ENCODE assay signal across 9 mouse cellular contexts in the genomic region with DNA sequence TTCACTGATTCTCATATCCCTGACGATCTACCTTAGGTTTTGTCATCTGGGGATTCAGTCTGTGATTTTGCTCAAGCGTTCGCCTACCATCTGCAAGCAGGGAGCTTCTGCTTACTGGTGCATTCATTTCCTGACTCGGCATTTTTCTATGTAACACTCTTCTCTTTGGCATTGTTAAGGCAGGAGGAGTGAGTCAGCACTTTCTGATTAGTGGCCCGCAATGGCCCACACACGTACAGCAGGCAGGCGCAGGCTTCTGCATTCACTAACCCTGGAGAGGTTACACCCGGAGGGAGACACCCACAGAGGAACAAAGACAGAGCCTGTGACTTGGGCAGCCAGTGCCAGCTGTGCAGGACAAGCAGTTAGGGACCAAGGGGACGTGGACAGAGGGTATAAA. TPM values are rescaled to one million over a fixed set of nuclear protein-coding genes. Genes with fewer than 3 reads are reported as not detected.
DNase-seq lines count a peak whose midpoint lies in the region; ATAC-seq and TF ChIP-seq lines count a peak whose summit lies in the region.
"Had no signal": no experiment of that assay in that cellular context is flagged by ENCODE, and none has a peak within 500 bp of the region (broad histone marks: within the 10 kb centered on the region; RNA-seq: fewer than 3 reads in every experiment).

No protein-coding gene starts in this region.

- no peaks in the 10 kb centered on the region; the same call in 1 of the 2 replicates for H3K36me3 ChIP-seq in forebrain, embryonic 12.5 days (replicated peaks)
- no peaks in the 10 kb centered on the region for H3K36me3 ChIP-seq in forebrain, embryonic 11.5 days (ENCODE audit: control insufficient read depth, insufficient read depth, low read length)
- no peaks in the 10 kb centered on the region for H3K36me3 ChIP-seq in hindbrain, embryonic 13.5 days
- no peaks in the 10 kb centered on the region for H3K36me3 ChIP-seq in thymus, adult 2 months (ENCODE audit: control insufficient read depth, insufficient read depth, low read length)

- H3K4me2 ChIP-seq in forebrain, embryonic 12.5 days = no peak overlapping the region
- no peak overlapping the region for H3K4me2 ChIP-seq in forebrain, embryonic 11.5 days (ENCODE audit: low read depth, low read length, severe bottlenecking)
- H3K4me2 ChIP-seq in hindbrain, embryonic 13.5 days = no peak overlapping the region; the same call in 1 of the 2 replicates

- H3K4me1 ChIP-seq in forebrain, embryonic 12.5 days = no peaks in the 10 kb centered on the region
- H3K4me1 ChIP-seq in forebrain, embryonic 11.5 days (replicated peaks; ENCODE audit: control insufficient read depth, insufficient read depth, low read length) = no peaks in the 10 kb centered on the region
- H3K4me1 ChIP-seq in hindbrain, embryonic 13.5 days (replicated peaks) = no peaks in the 10 kb centered on the region; the same call in 1 of the 2 replicates
- peaks cover 12% of the 10 kb centered on the region for H3K4me1 ChIP-seq in thymus, adult 2 months (replicated peaks; ENCODE audit: control insufficient read depth, insufficient read depth, low read length)

- H3K9me3 ChIP-seq in forebrain, embryonic 12.5 days = no peaks in the 10 kb centered on the region
- no peaks in the 10 kb centered on the region for H3K9me3 ChIP-seq in forebrain, embryonic 11.5 days (ENCODE audit: control insufficient read depth, low read length)
- H3K9me3 ChIP-seq in hindbrain, embryonic 13.5 days = no peaks in the 10 kb centered on the region

- no peak for TF ChIP-seq CTCF in thymus, adult 2 months (IDR thresholded peaks at IDR 0.05; ENCODE audit: borderline replicate concordance, control insufficient read depth, extremely low read depth, insufficient read depth, low read length, poor library complexity)

- peak; percentile 44; the same call in 1 of the 2 replicates for ATAC-seq in forebrain, embryonic 12.5 days (ENCODE audit: low FRiP score)
- no peak; the same call in 1 of the 2 replicates for ATAC-seq in forebrain, embryonic 11.5 days (replicated peaks; ENCODE audit: low FRiP score)
- ATAC-seq in hindbrain, embryonic 13.5 days (ENCODE audit: low FRiP score) = peak; percentile 80
- ATAC-seq: Patski had no signal

- no peak overlapping the region for H3K9ac ChIP-seq in forebrain, embryonic 12.5 days
- H3K9ac ChIP-seq in forebrain, embryonic 11.5 days (ENCODE audit: low read length) = no peak overlapping the region
- H3K9ac ChIP-seq in hindbrain, embryonic 13.5 days = no peak overlapping the region

- no peaks in the 10 kb centered on the region for H3K27me3 ChIP-seq in forebrain, embryonic 12.5 days
- no peaks in the 10 kb centered on the region for H3K27me3 ChIP-seq in forebrain, embryonic 11.5 days (ENCODE audit: control insufficient read depth, insufficient read depth, low read length)
- no peaks in the 10 kb centered on the region for H3K27me3 ChIP-seq in hindbrain, embryonic 13.5 days
- H3K27me3 ChIP-seq in thymus, adult 2 months (ENCODE audit: control insufficient read depth, insufficient read depth, low read length) = no peaks in the 10 kb centered on the region
- H3K27me3 ChIP-seq: Patski had no signal

- WGBS in forebrain, embryonic 12.5 days = 61% methylated on average over 9 of the region's 9 CpGs
- WGBS in forebrain, embryonic 11.5 days = 63% methylated on average over 9 of the region's 9 CpGs
- WGBS in hindbrain, embryonic 13.5 days = 43% methylated on average over 9 of the region's 9 CpGs
- WGBS in thymus, adult 2 months = 52% methylated on average over 9 of the region's 9 CpGs

- no peak for DNase-seq in forebrain, embryonic 11.5 days (ENCODE audit: low spot score)
- peak; percentile 22 for DNase-seq in 3T3-L1 (ENCODE audit: low read depth, low spot score)
- peak; percentile 29 for DNase-seq in embryo, embryonic 10.5 days (ENCODE audit: low spot score)
- DNase-seq in mesoderm, embryonic 11.5 days (ENCODE audit: low read depth, low spot score) = peak; percentile 23
- no peak for DNase-seq in thymus, adult 2 months
- no peak for DNase-seq in right cerebral cortex, postnatal 14 days

- no peak for TF ChIP-seq POLR2A in thymus, adult 2 months (IDR thresholded peaks at IDR 0.05; ENCODE audit: control insufficient read depth, extremely low read depth, insufficient read depth, low read length, poor library complexity)

- H3K27ac ChIP-seq in forebrain, embryonic 12.5 days = no peak overlapping the region
- H3K27ac ChIP-seq in forebrain, embryonic 11.5 days (ENCODE audit: low read depth, low read length) = no peak overlapping the region
- no peak overlapping the region; the same call in 1 of the 2 replicates for H3K27ac ChIP-seq in hindbrain, embryonic 13.5 days
- H3K27ac ChIP-seq in thymus, adult 2 months (ENCODE audit: control insufficient read depth, insufficient read depth, low read length) = no peak overlapping the region

- no peak overlapping the region for H3K4me3 ChIP-seq in forebrain, embryonic 12.5 days (replicated peaks)
- no peak overlapping the region for H3K4me3 ChIP-seq in forebrain, embryonic 11.5 days (ENCODE audit: low read depth, low read length)
- no peak overlapping the region for H3K4me3 ChIP-seq in hindbrain, embryonic 13.5 days
- no peak overlapping the region for H3K4me3 ChIP-seq in thymus, adult 2 months (ENCODE audit: control insufficient read depth, insufficient read depth, low read length)

RNA-seq across cellular contexts. Expression of a gene that starts 19.2 kb away (rescaled TPM):
- 10.4 and 10.5 TPM in 2 replicates for polyA plus RNA-seq in forebrain, embryonic 12.5 days (2016; fragmentation: Nextera tagmentation; extraction: Ambion mirVana)
- polyA plus RNA-seq in forebrain, embryonic 11.5 days (2014; fragmentation: Nextera tagmentation; extraction: Ambion mirVana) = 14.3 and 15.2 TPM in 2 replicates
- 4.2 and 6.2 TPM in 2 replicates for polyA plus RNA-seq in hindbrain, embryonic 13.5 days (2015; fragmentation: Nextera tagmentation; extraction: Ambion mirVana)
- polyA plus RNA-seq in thymus, adult 2 months (2012; rRNA removed) = 6.3 and 6.7 TPM in 2 replicates

RNA-seq across cellular contexts. Expression of a gene that starts 19.5 kb away (rescaled TPM):
- 6.8 and 8.4 TPM in 2 replicates for polyA plus RNA-seq in forebrain, embryonic 12.5 days (2016; fragmentation: Nextera tagmentation; extraction: Ambion mirVana)
- polyA plus RNA-seq in forebrain, embryonic 11.5 days (2014; fragmentation: Nextera tagmentation; extraction: Ambion mirVana) = 5.9 and 6.4 TPM in 2 replicates
- 24.0 and 25.6 TPM in 2 replicates for polyA plus RNA-seq in hindbrain, embryonic 13.5 days (2015; fragmentation: Nextera tagmentation; extraction: Ambion mirVana)
- polyA plus RNA-seq in thymus, adult 2 months (2012; rRNA removed) = 3.8 and 4.2 TPM in 2 replicates

RNA-seq across cellular contexts. Expression of a gene that starts 34.1 kb away (rescaled TPM):
- 22.2 and 26.3 TPM in 2 replicates for polyA plus RNA-seq in forebrain, embryonic 12.5 days (2016; fragmentation: Nextera tagmentation; extraction: Ambion mirVana)
- polyA plus RNA-seq in forebrain, embryonic 11.5 days (2014; fragmentation: Nextera tagmentation; extraction: Ambion mirVana) = 24.8 and 25.9 TPM in 2 replicates
- 19.5 and 20.8 TPM in 2 replicates for polyA plus RNA-seq in hindbrain, embryonic 13.5 days (2015; fragmentation: Nextera tagmentation; extraction: Ambion mirVana)
- polyA plus RNA-seq in thymus, adult 2 months (2012; rRNA removed) = 11.1 and 13.7 TPM in 2 replicates

RNA-seq across cellular contexts. Expression of a gene that starts 58.7 kb away (rescaled TPM):
- polyA plus RNA-seq in forebrain, embryonic 12.5 days (2016; fragmentation: Nextera tagmentation; extraction: Ambion mirVana) = 44.5 and 44.7 TPM in 2 replicates
- polyA plus RNA-seq in forebrain, embryonic 11.5 days (2014; fragmentation: Nextera tagmentation; extraction: Ambion mirVana) = 36.9 and 41.9 TPM in 2 replicates
- 19.1 and 22.0 TPM in 2 replicates for polyA plus RNA-seq in hindbrain, embryonic 13.5 days (2015; fragmentation: Nextera tagmentation; extraction: Ambion mirVana)
- polyA plus RNA-seq in thymus, adult 2 months (2012; rRNA removed) = 0.24 and 0.27 TPM in 2 replicates

Comparison
In these comparisons a context has a peak if more than half of its experiments do, and no peak if none do; other contexts are left out.
1. DNase-seq: peak in 3T3-L1 (single experiment), embryo, embryonic 10.5 days (single experiment) and mesoderm, embryonic 11.5 days (single experiment); none in forebrain, embryonic 11.5 days (single experiment), thymus, adult 2 months (single experiment) and right cerebral cortex, postnatal 14 days (single experiment).